Comparison of ENCODE assay signal across 22 mouse cellular contexts in genomic region chr2:167424516-167424915, GRCm38 (mm10). TPM values are rescaled to one million over a fixed set of nuclear protein-coding genes. Genes with fewer than 3 reads are reported as not detected.
DNase-seq lines count a peak whose midpoint lies in the region; ATAC-seq and TF ChIP-seq lines count a peak whose summit lies in the region.
"Had no signal": no experiment of that assay in that cellular context is flagged by ENCODE, and none has a peak within 500 bp of the region (broad histone marks: within the 10 kb centered on the region; RNA-seq: fewer than 3 reads in every experiment).

No protein-coding gene starts in this region.

- H3K9ac ChIP-seq in intestine, postnatal 0 days (ENCODE audit: low read depth, low read length): no peak overlapping the region
- H3K9ac ChIP-seq in intestine, embryonic 16.5 days (ENCODE audit: low read depth, low read length): no peak overlapping the region
- no peak overlapping the region for H3K9ac ChIP-seq in ES-Bruce4 (ENCODE audit: low read depth, poor library complexity, severe bottlenecking)
- no peak overlapping the region for H3K9ac ChIP-seq in MEL (ENCODE audit: control insufficient read depth, low read depth, low read length, poor library complexity, severe bottlenecking)
- H3K9ac ChIP-seq: hindbrain, embryonic 12.5 days; neural tube, embryonic 15.5 days had no signal

- 94% methylated on average over 3 of the region's 3 CpGs for WGBS in intestine, postnatal 0 days
- 95% methylated on average over 3 of the region's 3 CpGs for WGBS in intestine, embryonic 16.5 days
- WGBS in small intestine, adult 2 months: 82% methylated on average over 3 of the region's 3 CpGs

- H3K36me3 ChIP-seq in intestine, postnatal 0 days (ENCODE audit: control insufficient read depth, insufficient read depth): peaks cover 50% of the 10 kb centered on the region
- peaks cover 8% of the 10 kb centered on the region; the same call in 1 of the 2 replicates for H3K36me3 ChIP-seq in intestine, embryonic 16.5 days (ENCODE audit: control insufficient read depth, insufficient read depth, low read length)
- H3K36me3 ChIP-seq in ES-Bruce4 (ENCODE audit: control insufficient read depth, insufficient read depth, low read length, poor library complexity, severe bottlenecking): peaks cover 40% of the 10 kb centered on the region
- H3K36me3 ChIP-seq in MEL (ENCODE audit: control insufficient read depth in 1 of 2, insufficient read depth in 2 of 2, low read length in 2 of 2): peaks cover 23 to 33% of the 10 kb centered on the region in 2 experiments
- peaks cover 32% of the 10 kb centered on the region for H3K36me3 ChIP-seq in small intestine, adult 2 months (ENCODE audit: control insufficient read depth, insufficient read depth, low read length)

- TF ChIP-seq RAD21 in MEL (IDR thresholded peaks at IDR 0.05; ENCODE audit: low read depth, low read length): no peak

- H3K4me1 ChIP-seq in intestine, postnatal 0 days (replicated peaks; ENCODE audit: control insufficient read depth, insufficient read depth, low read length): peaks cover 7% of the 10 kb centered on the region; the same call in 1 of the 2 replicates
- H3K4me1 ChIP-seq in intestine, embryonic 16.5 days (ENCODE audit: control insufficient read depth, insufficient read depth, low read length): peaks cover 12% of the 10 kb centered on the region
- H3K4me1 ChIP-seq in ES-Bruce4 (ENCODE audit: control insufficient read depth, insufficient read depth, low read length) (peaks cover 3% of the 10 kb centered on the region), MEL (ENCODE audit: control insufficient read depth in 1 of 2, insufficient read depth in 2 of 2, low read length in 2 of 2) (peaks cover 5 to 16% of the 10 kb centered on the region in 2 experiments; a peak in 3 of 4 replicates)
- H3K4me1 ChIP-seq in small intestine, adult 2 months (ENCODE audit: control insufficient read depth, insufficient read depth, insufficient read length, low read length): peaks cover 20% of the 10 kb centered on the region; the same call in 1 of the 2 replicates

- H3K79me2 ChIP-seq in MEL (ENCODE audit: control insufficient read depth, insufficient read depth, low read length, poor library complexity): peaks cover 28% of the 10 kb centered on the region

- no peaks in the 10 kb centered on the region for H3K9me3 ChIP-seq in intestine, postnatal 0 days (ENCODE audit: control insufficient read depth)
- H3K9me3 ChIP-seq in intestine, embryonic 16.5 days (ENCODE audit: control insufficient read depth, low read length): no peaks in the 10 kb centered on the region
- H3K9me3 ChIP-seq in ES-Bruce4 (replicated peaks; ENCODE audit: control insufficient read depth, insufficient read depth, low read length, poor library complexity, severe bottlenecking) (no peaks in the 10 kb centered on the region), MEL (replicated peaks; ENCODE audit: insufficient read depth, low read length) (no peaks in the 10 kb centered on the region)
- H3K9me3 ChIP-seq: hindbrain, embryonic 12.5 days; limb, embryonic 10.5 days; neural tube, embryonic 15.5 days had no signal

- TF ChIP-seq CTCF in intestine, postnatal 0 days (IDR thresholded peaks at IDR 0.05; ENCODE audit: low read depth): no peak
- TF ChIP-seq CTCF in ES-Bruce4 (IDR thresholded peaks at IDR 0.05; ENCODE audit: low read depth, low read length) (no peak), MEL (IDR thresholded peaks at IDR 0.05 in 2 of 3, conservative IDR thresholded peaks at IDR 0.05 in 1 of 3; ENCODE audit: control insufficient read depth in 1 of 3, insufficient read depth in 1 of 3, low read depth in 2 of 3, low read length in 3 of 3, poor library complexity in 1 of 3, severe bottlenecking in 1 of 3) (no peak)
- TF ChIP-seq CTCF in small intestine, adult 2 months (IDR thresholded peaks at IDR 0.05; ENCODE audit: extremely low read depth, insufficient read length, insufficient replicate concordance, low read depth, low read length): no peak

- TF ChIP-seq EP300 in ES-Bruce4 (IDR thresholded peaks at IDR 0.05; ENCODE audit: insufficient read depth, low read depth, low read length): no peak
- no peak for TF ChIP-seq EP300 in MEL (IDR thresholded peaks at IDR 0.05; ENCODE audit: low read depth in 1 of 2, low read length in 2 of 2)

- H3K4me2 ChIP-seq in intestine, postnatal 0 days (replicated peaks; ENCODE audit: low read depth): no peak overlapping the region
- H3K4me2 ChIP-seq in intestine, embryonic 16.5 days (ENCODE audit: low read depth, low read length): no peak overlapping the region
- H3K4me2 ChIP-seq: hindbrain, embryonic 12.5 days; midbrain, embryonic 11.5 days; neural tube, embryonic 15.5 days had no signal

- H3K27me3 ChIP-seq in intestine, postnatal 0 days (replicated peaks; ENCODE audit: control insufficient read depth, insufficient read depth, low read length): no peaks in the 10 kb centered on the region
- H3K27me3 ChIP-seq in intestine, embryonic 16.5 days (replicated peaks; ENCODE audit: control insufficient read depth, insufficient read depth, low read length): no peaks in the 10 kb centered on the region
- H3K27me3 ChIP-seq in ES-Bruce4 (ENCODE audit: control insufficient read depth, insufficient read depth, low read length, poor library complexity, severe bottlenecking) (no peaks in the 10 kb centered on the region), MEL (ENCODE audit: control insufficient read depth in 1 of 2, insufficient read depth in 2 of 2, low read length in 2 of 2) (no peaks in the 10 kb centered on the region)
- no peaks in the 10 kb centered on the region for H3K27me3 ChIP-seq in small intestine, adult 2 months (ENCODE audit: control insufficient read depth, insufficient read depth, low read length)
- H3K27me3 ChIP-seq: hindbrain, embryonic 12.5 days; neural tube, embryonic 15.5 days had no signal

- ATAC-seq in intestine, postnatal 0 days: no peak
- no peak for ATAC-seq in intestine, embryonic 16.5 days
- ATAC-seq: forebrain, embryonic 14.5 days; lung, postnatal 0 days had no signal

- 0 out of 2 replicates have a peak overlapping the region, but pooled peaks have one; percentile 15 for H3K27ac ChIP-seq in intestine, postnatal 0 days (ENCODE audit: low read depth, low read length)
- H3K27ac ChIP-seq in intestine, embryonic 16.5 days (ENCODE audit: low read length): no peak overlapping the region
- peak overlapping the region; percentile 96 for H3K27ac ChIP-seq in ES-Bruce4 (ENCODE audit: insufficient read depth, low read length)
- no peak overlapping the region for H3K27ac ChIP-seq in MEL (ENCODE audit: control insufficient read depth, low read depth, low read length)
- H3K27ac ChIP-seq in small intestine, adult 2 months (ENCODE audit: insufficient read depth, low read depth, low read length): peak overlapping the region; percentile 26
- H3K27ac ChIP-seq: hindbrain, embryonic 12.5 days; kidney, postnatal 0 days; left cerebral cortex, adult 2 months; limb, embryonic 10.5 days; neural tube, embryonic 15.5 days had no signal

- TF ChIP-seq POLR2A in ES-Bruce4 (IDR thresholded peaks at IDR 0.05; ENCODE audit: insufficient read depth, low read length) (no peak), MEL (IDR thresholded peaks at IDR 0.05; ENCODE audit: control insufficient read depth in 1 of 2, insufficient read depth in 1 of 2, low read depth in 1 of 2, low read length in 2 of 2, poor library complexity in 1 of 2) (no peak)
- TF ChIP-seq POLR2A in small intestine, adult 2 months (IDR thresholded peaks at IDR 0.05; ENCODE audit: low read depth, low read length): no peak

- DNase-seq in MEL (ENCODE audit: low read depth, low spot score): peak; percentile 24
- DNase-seq in embryo, embryonic 9.5 days (ENCODE audit: extremely low spot score): no peak
- DNase-seq in layer of hippocampus, postnatal 14 days (ENCODE audit: low spot score in 2 of 2): no peak
- DNase-seq in neural tube, embryonic 10.5 days (ENCODE audit: extremely low spot score, low spot score): no peak
- DNase-seq: adrenal gland, adult 2 months; cerebellum, postnatal 14 days; gastrocnemius, postnatal 10 days; kidney, adult 18-20 months; layer of hippocampus, adult 9-11 months; thymus, postnatal 25 days had no signal

- no peak overlapping the region for H3K4me3 ChIP-seq in intestine, postnatal 0 days (ENCODE audit: low read depth, low read length)
- H3K4me3 ChIP-seq in intestine, embryonic 16.5 days (ENCODE audit: low read length): no peak overlapping the region
- no peak overlapping the region for H3K4me3 ChIP-seq in ES-Bruce4 (ENCODE audit: low read depth, low read length)
- no peak overlapping the region for H3K4me3 ChIP-seq in MEL (ENCODE audit: control insufficient read depth in 1 of 2, insufficient read depth in 1 of 2, low read depth in 2 of 2, low read length in 2 of 2)
- no peak overlapping the region for H3K4me3 ChIP-seq in small intestine, adult 2 months (ENCODE audit: low read depth, low read length)
- H3K4me3 ChIP-seq: hindbrain, embryonic 12.5 days; left cerebral cortex, adult 2 months; limb, embryonic 10.5 days; neural tube, embryonic 15.5 days had no signal

TF ChIP-seq in MEL, 35 proteins besides CTCF, POLR2A, EP300 and RAD21:
- no peak for TF ChIP-seq TCF12 (IDR thresholded peaks at IDR 0.05; ENCODE audit: low read depth, low read length)
- TF ChIP-seq USF1 (IDR thresholded peaks at IDR 0.05; ENCODE audit: low read depth, low read length): peak; percentile 50; the same call in 1 of the 2 replicates
- TF ChIP-seq MAX (IDR thresholded peaks at IDR 0.05; ENCODE audit: low read length): 0 out of 2 replicates have a peak, but pooled peaks have one; percentile 21
- TF ChIP-seq ETS1 (IDR thresholded peaks at IDR 0.05; ENCODE audit: low read depth, low read length): no peak

RNA-seq across cellular contexts. Expression of gene Slc9a8, which starts 3.0 kb away (rescaled TPM):
- 14.9 and 15.7 TPM in 2 replicates for polyA plus RNA-seq in intestine, postnatal 0 days (2015; fragmentation: Nextera tagmentation; extraction: Ambion mirVana)
- polyA plus RNA-seq in intestine, embryonic 16.5 days (2015; fragmentation: Nextera tagmentation; extraction: Ambion mirVana): 19.0 and 21.4 TPM in 2 replicates
- polyA plus RNA-seq in ES-Bruce4 (2011; ENCODE audit: insufficient read depth, insufficient read length, low read depth, missing spikeins): 44.8 and 49.1 TPM in 2 replicates
- total RNA-seq in MEL (2012; rRNA removed): 15.6 and 16.7 TPM in 2 replicates
- polyA plus RNA-seq in MEL (2012; ENCODE audit: insufficient read depth in 1 of 2, insufficient read length in 2 of 2, low read depth in 1 of 2, low replicate concordance in 2 of 2, missing spikeins in 1 of 2): 10 to 100 TPM in 1 of 2 experiments, not detected in 1; 25.8 TPM
- polyA plus RNA-seq in small intestine, adult 2 months (2012; rRNA removed): 19.8 and 34.8 TPM in 2 replicates
- 10 to 100 TPM; 29.9 to 33.3 TPM for total RNA-seq in layer of hippocampus, postnatal 14 days (2021)

Comparison
In these comparisons a context has a peak if more than half of its experiments do, and no peak if none do; other contexts are left out.
1. H3K27ac ChIP-seq: peak in intestine, postnatal 0 days (single experiment), ES-Bruce4 (single experiment) and small intestine, adult 2 months (single experiment); none in intestine, embryonic 16.5 days (single experiment) and MEL (single experiment).